Mouse (Mus musculus) intestine, embryonic 16.5 days (tissue): Measurements from ENCODE around the gene Als2. TPM values are rescaled to one million over a fixed set of nuclear protein-coding genes. Genes with fewer than 3 reads are reported as not detected.

Experiments used
- ATAC-seq: fragments of 200-750 bp; cut with Nextera tagmentation; 2 replicates; pipeline ENCODE4 v1.8.0; 2017; ENCODE audit warnings: moderate TSS enrichment, moderate library complexity
- H3K27ac ChIP-seq: fragments of 300-500 bp; sonication (generic); 2 replicates; pipeline ENCODE4 v1.5.1; 2014; ENCODE audit warnings: mild to moderate bottlenecking, low read length
- H3K27me3 ChIP-seq: fragments of 300-500 bp; sonication (generic); replicated peaks from 2 replicates; pipeline ENCODE4 v1.6.1; 2014; ENCODE audit warnings: low read length, control low read depth, mixed read lengths; ENCODE audit not compliant: control insufficient read depth, insufficient read depth
- H3K36me3 ChIP-seq: fragments of 300-500 bp; sonication (generic); 2 replicates; pipeline ENCODE4 v1.6.1; 2014; ENCODE audit warnings: low read length, control low read depth; ENCODE audit not compliant: control insufficient read depth, insufficient read depth
- H3K4me1 ChIP-seq: fragments of 300-500 bp; sonication (generic); 2 replicates; pipeline ENCODE4 v1.6.1; 2014; ENCODE audit warnings: low read length, control low read depth, mixed read lengths; ENCODE audit not compliant: control insufficient read depth, insufficient read depth
- H3K4me2 ChIP-seq: fragments of 300-500 bp; sonication (generic); 2 replicates; pipeline ENCODE4 v1.6.1; 2014; ENCODE audit warnings: low read depth, low read length, control low read depth
- H3K4me3 ChIP-seq: fragments of 300-500 bp; sonication (generic); 2 replicates; pipeline ENCODE4 v1.5.1; 2014; ENCODE audit warnings: mild to moderate bottlenecking, low read length
- H3K9ac ChIP-seq: fragments of 300-500 bp; sonication (generic); 2 replicates; pipeline ENCODE4 v1.6.1; 2014; ENCODE audit warnings: low read depth, low read length
- H3K9me3 ChIP-seq: fragments of 300-500 bp; sonication (generic); 2 replicates; pipeline ENCODE4 v1.6.1; 2016; ENCODE audit warnings: low read length, control low read depth; ENCODE audit not compliant: control insufficient read depth
- WGBS: fragments of 180-500 bp; shearing (Covaris S2); extraction: QIAGEN DNeasy Blood & Tissue Kit; methylation state at CpG from one replicate; pipeline ENCODE4 v1.1.7; 2014; 5-methylcytosine and 5-hydroxymethylcytosine counted together
- polyA plus RNA-seq: library from polyadenylated mRNA; unstranded; fragments of >200 nt; fragmentation: Nextera tagmentation; extraction: Ambion mirVana; gene quantifications from 2 replicates; pipeline ENCODE4 v1.2.1, GENCODE M21; 2015

The Als2 gene
- 7.5 and 7.8 TPM in 2 replicates for polyA plus RNA-seq

GRCm38 (mm10) chr1:59236856-59237441 lies at the start of gene Als2:
Gene Als2 (minus strand): TSS chr1:59237231.
- peaks cover 7% of the 10 kb centered on the region; the same call in 1 of the 2 replicates for H3K4me1 ChIP-seq
- peak within 1 kb of the TSS; percentile 87 for H3K9ac ChIP-seq
- peak; percentile 97 for ATAC-seq
- peak within 1 kb of the TSS; percentile 90 for H3K4me3 ChIP-seq
- no peaks in the 10 kb centered on the region for H3K36me3 ChIP-seq
- peak within 1 kb of the TSS; percentile 70 for H3K27ac ChIP-seq
- no peaks in the 10 kb centered on the region for H3K9me3 ChIP-seq
- under 1% methylated on average over 58 of the region's 58 CpGs for WGBS
- H3K27me3 ChIP-seq: no peaks in the 10 kb centered on the region
- peak within 1 kb of the TSS; percentile 78 for H3K4me2 ChIP-seq

GRCm38 (mm10) chr1:59286316-59286850 lies 49.4 kb upstream of the Als2 start:
- no peak for ATAC-seq
- H3K27ac ChIP-seq: no peak overlapping the region
- no peak overlapping the region for H3K4me2 ChIP-seq
- no peaks in the 10 kb centered on the region for H3K36me3 ChIP-seq
- 71% methylated on average over 13 of the region's 13 CpGs for WGBS
- H3K4me1 ChIP-seq: no peaks in the 10 kb centered on the region
- H3K9me3 ChIP-seq: no peaks in the 10 kb centered on the region
- no peak overlapping the region for H3K4me3 ChIP-seq
- H3K27me3 ChIP-seq: no peaks in the 10 kb centered on the region
- H3K9ac ChIP-seq: no peak overlapping the region

DNA sequence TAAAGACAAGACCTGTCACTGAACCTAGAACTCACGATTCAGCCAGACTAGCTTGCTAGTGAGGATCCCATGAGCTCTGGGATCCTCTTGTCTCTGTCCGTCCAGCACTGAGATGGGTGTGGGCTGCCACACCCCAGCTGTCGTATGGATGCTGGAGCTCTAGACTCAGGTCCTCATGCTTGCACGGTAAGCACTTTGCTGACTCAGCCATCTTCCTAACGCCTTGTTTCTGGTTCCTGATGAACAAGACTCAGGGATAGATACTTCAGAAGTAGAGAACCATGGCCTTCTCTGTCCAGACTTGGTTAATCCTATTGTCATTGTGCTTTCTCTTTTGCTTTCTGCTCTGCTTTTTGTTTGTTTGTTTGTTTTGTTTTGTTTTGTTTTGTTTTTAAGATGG lies 48.8 kb upstream of the Als2 start:
- no peaks in the 10 kb centered on the region for H3K36me3 ChIP-seq
- no peak overlapping the region for H3K4me3 ChIP-seq
- ATAC-seq: no peak
- no peak overlapping the region for H3K9ac ChIP-seq
- H3K4me1 ChIP-seq: no peaks in the 10 kb centered on the region
- H3K27ac ChIP-seq: no peak overlapping the region
- no peak overlapping the region for H3K4me2 ChIP-seq
- 83% methylated on average over 5 of the region's 5 CpGs for WGBS
- H3K27me3 ChIP-seq: no peaks in the 10 kb centered on the region
- H3K9me3 ChIP-seq: no peaks in the 10 kb centered on the region

- Histone ChIP-seq H3K4me2 (no peak overlapping the region), H3K9ac (no peak overlapping the region), H3K27me3 (no peaks in the 10 kb centered on the region), H3K4me1 (peaks cover 4% of the 10 kb centered on the region), H3K4me3 (no peak overlapping the region), H3K27ac (no peak overlapping the region), H3K36me3 (no peaks in the 10 kb centered on the region), H3K9me3 (no peaks in the 10 kb centered on the region)
- 70% methylated on average over 3 of the region's 3 CpGs for WGBS
- ATAC-seq: no peak
Measured at GRCm38 (mm10) chr1:59272189-59272588, 35.2 kb upstream of the Als2 start.

DNA sequence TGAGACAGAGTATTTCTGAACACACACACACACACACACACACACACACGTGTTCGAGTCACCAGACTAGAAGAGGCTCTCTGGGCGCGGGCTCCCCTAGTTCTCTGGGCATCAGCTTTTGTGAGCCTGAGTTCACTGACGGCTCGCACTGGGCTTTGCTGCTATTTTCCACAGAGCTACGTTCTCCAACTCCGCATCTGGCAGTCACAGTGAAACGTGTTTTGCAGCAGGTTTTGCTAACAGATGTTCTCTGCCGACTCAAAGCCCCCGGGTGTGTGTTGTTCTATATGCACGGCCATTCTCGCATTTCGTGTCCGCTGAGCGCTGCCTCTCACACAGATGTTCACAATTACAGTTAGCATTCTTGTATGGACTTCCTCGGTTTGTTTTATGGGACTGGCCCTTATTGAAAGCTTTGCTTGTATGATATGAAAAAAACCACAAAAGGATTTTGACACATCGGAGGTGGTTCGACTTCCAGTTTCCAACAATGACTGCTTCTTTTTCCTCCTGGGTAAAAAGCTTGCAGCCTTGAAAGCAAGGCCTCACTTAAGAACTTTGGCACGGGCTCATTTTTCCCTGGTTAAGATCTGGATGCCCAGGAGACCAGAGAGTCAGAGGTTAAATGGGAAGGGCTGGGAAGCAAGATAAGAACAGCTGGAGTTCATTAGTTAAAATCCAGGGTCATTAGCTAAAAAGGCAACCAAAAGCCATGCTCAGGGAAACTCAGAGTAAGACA lies 33.1 kb upstream of the Als2 start:
- 43% methylated on average over 20 of the region's 20 CpGs for WGBS
- Histone ChIP-seq H3K4me1 (peaks cover 4% of the 10 kb centered on the region), H3K4me2 (no peak overlapping the region), H3K27me3 (no peaks in the 10 kb centered on the region), H3K27ac (no peak overlapping the region), H3K36me3 (no peaks in the 10 kb centered on the region), H3K4me3 (no peak overlapping the region), H3K9me3 (no peaks in the 10 kb centered on the region), H3K9ac (no peak overlapping the region)
- ATAC-seq: no peak

- no peak overlapping the region for H3K4me3 ChIP-seq
- H3K9me3 ChIP-seq: no peaks in the 10 kb centered on the region
- no peaks in the 10 kb centered on the region for H3K27me3 ChIP-seq
- H3K4me1 ChIP-seq: peaks cover 4% of the 10 kb centered on the region
- no peak overlapping the region for H3K27ac ChIP-seq
- no peak overlapping the region for H3K4me2 ChIP-seq
- WGBS: 85% methylated on average over 6 of the region's 6 CpGs
- H3K36me3 ChIP-seq: no peaks in the 10 kb centered on the region
- no peak for ATAC-seq
- H3K9ac ChIP-seq: no peak overlapping the region
Measured at GRCm38 (mm10) chr1:59269466-59269865, 32.4 kb upstream of the Als2 start.

- Histone ChIP-seq H3K9me3 (no peaks in the 10 kb centered on the region), H3K27ac (no peak overlapping the region), H3K36me3 (no peaks in the 10 kb centered on the region), H3K9ac (no peak overlapping the region), H3K27me3 (no peaks in the 10 kb centered on the region), H3K4me1 (peaks cover 4% of the 10 kb centered on the region), H3K4me3 (no peak overlapping the region), H3K4me2 (no peak overlapping the region)
- no peak for ATAC-seq
- 58% methylated on average over 8 of the region's 8 CpGs for WGBS
Measured at GRCm38 (mm10) chr1:59268931-59269330, 31.9 kb upstream of the Als2 start.

DNA sequence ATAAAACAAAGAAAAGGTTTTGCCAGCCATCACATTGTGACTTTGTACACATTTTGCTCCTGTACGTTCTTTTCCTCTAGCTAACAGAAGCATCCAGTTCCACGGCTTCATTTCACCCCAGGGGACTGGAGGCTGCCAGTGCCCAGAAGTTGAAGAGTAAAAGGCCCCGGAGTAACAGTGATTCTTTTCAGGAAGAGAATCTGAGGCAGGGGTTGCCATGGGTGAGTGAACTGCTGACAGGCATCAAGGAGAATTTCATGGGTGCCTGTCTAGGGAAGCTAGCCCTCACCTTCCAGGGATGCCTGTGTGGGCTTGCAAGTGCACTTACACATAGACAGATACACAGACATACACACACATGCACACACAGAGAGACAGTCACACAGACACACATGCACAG lies 20.7 kb upstream of the Als2 start:
- H3K4me2 ChIP-seq: no peak overlapping the region
- WGBS: 69% methylated on average over 3 of the region's 3 CpGs
- no peaks in the 10 kb centered on the region for H3K27me3 ChIP-seq
- no peak overlapping the region for H3K9ac ChIP-seq
- H3K27ac ChIP-seq: no peak overlapping the region
- H3K4me1 ChIP-seq: no peaks in the 10 kb centered on the region
- H3K36me3 ChIP-seq: no peaks in the 10 kb centered on the region
- no peak for ATAC-seq
- no peak overlapping the region for H3K4me3 ChIP-seq
- no peaks in the 10 kb centered on the region for H3K9me3 ChIP-seq

GRCm38 (mm10) chr1:59256751-59257231 lies 19.8 kb upstream of the Als2 start, which contains the start of gene Cdk15:
Gene Cdk15 (plus strand): TSS chr1:59256906.
- no peak within 1 kb of the TSS for H3K4me3 ChIP-seq
- no peak within 1 kb of the TSS for H3K27ac ChIP-seq
- no peak for ATAC-seq
- H3K9ac ChIP-seq: no peak within 1 kb of the TSS
- H3K4me2 ChIP-seq: peak within 1 kb of the TSS; percentile 22
- no peaks in the 10 kb centered on the region for H3K36me3 ChIP-seq
- 14% methylated on average over 13 of the region's 13 CpGs for WGBS
- no peaks in the 10 kb centered on the region for H3K27me3 ChIP-seq
- H3K4me1 ChIP-seq: no peaks in the 10 kb centered on the region
- H3K9me3 ChIP-seq: no peaks in the 10 kb centered on the region
